Mouse (Mus musculus): ENCODE data around the gene Ddx58. TPM values are rescaled to one million over a fixed set of nuclear protein-coding genes. Genes with fewer than 3 reads are reported as not detected.

Ddx58 gene
- polyA plus RNA-seq, 1 experiment = 1.4 TPM

DNA sequence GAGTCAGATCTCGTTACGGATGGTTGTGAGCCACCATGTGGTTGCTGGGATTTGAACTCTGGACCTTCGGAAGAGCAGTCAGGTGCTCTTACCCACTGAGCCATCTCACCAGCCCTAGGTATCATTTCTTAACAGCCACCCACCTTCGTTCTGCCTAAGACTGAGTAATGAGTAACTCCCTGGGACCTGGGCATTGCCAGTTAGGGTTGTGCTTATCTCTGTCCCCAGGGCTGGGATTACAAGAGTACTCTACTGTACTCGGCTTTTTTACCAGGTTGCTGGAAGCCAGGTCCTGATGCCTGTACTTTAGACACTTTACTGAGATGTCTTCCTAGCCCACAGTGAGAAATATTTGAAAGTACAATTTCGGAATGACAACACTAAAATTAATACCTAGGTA lies 27.5 kb downstream of the Ddx58 start:
- H3ac ChIP-seq (ENCODE audit: control insufficient read depth, insufficient read length, low read depth) = no peak overlapping the region
- H3K27me3 ChIP-seq (ENCODE audit: control insufficient read depth, insufficient read depth, insufficient read length) = no peaks in the 10 kb centered on the region
- H3K79me2 ChIP-seq (ENCODE audit: control insufficient read depth, insufficient read depth) = no peaks in the 10 kb centered on the region
- no peak overlapping the region for H3K4me3 ChIP-seq (ENCODE audit: insufficient read depth, poor library complexity, severe bottlenecking)
- no peak for TF ChIP-seq MAX (IDR thresholded peaks at IDR 0.05)
- TF ChIP-seq USF1 (IDR thresholded peaks at IDR 0.05; ENCODE audit: low read depth) = no peak
- TF ChIP-seq FOSL1 (IDR thresholded peaks at IDR 0.05; ENCODE audit: insufficient read depth, low read length, poor library complexity, severe bottlenecking) = no peak
- TF ChIP-seq MYOG (IDR thresholded peaks at IDR 0.05; ENCODE audit: control insufficient read depth, extremely low read depth, insufficient read length) = no peak
- TF ChIP-seq CEBPB (IDR thresholded peaks at IDR 0.05; ENCODE audit: low read depth) = no peak
- TF ChIP-seq MYOD1 (IDR thresholded peaks at IDR 0.05; ENCODE audit: control insufficient read depth, insufficient read length, low read depth) = no peak
- TF ChIP-seq CTCF (IDR thresholded peaks at IDR 0.05; ENCODE audit: control insufficient read depth, insufficient read depth, insufficient read length) = no peak
- H3K79me3 ChIP-seq (ENCODE audit: low read depth) = no peaks in the 10 kb centered on the region
- no peaks in the 10 kb centered on the region for H3K36me3 ChIP-seq (ENCODE audit: control insufficient read depth, insufficient read depth)

DNA sequence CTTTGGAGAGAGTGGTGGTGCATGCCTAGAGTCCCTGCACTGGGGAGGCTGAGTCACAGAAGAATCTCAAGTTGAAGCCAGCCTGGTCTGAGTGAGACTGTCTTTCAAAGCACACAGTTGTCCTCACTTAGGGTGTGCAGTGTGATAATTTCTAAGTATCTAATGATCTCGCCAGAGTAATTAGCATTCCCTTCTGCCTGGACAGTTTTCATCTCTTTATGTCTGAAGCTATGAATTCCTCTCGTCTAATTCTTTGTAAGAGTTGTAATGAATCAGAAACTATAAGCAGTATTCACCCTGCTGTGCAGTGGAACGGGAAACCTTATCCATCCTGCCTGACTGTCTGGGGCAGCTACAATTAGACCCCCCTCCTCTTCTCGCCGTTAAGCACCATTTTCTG lies 31.9 kb downstream of the Ddx58 start:
- no peaks in the 10 kb centered on the region for H3K79me3 ChIP-seq (ENCODE audit: low read depth)

DNA sequence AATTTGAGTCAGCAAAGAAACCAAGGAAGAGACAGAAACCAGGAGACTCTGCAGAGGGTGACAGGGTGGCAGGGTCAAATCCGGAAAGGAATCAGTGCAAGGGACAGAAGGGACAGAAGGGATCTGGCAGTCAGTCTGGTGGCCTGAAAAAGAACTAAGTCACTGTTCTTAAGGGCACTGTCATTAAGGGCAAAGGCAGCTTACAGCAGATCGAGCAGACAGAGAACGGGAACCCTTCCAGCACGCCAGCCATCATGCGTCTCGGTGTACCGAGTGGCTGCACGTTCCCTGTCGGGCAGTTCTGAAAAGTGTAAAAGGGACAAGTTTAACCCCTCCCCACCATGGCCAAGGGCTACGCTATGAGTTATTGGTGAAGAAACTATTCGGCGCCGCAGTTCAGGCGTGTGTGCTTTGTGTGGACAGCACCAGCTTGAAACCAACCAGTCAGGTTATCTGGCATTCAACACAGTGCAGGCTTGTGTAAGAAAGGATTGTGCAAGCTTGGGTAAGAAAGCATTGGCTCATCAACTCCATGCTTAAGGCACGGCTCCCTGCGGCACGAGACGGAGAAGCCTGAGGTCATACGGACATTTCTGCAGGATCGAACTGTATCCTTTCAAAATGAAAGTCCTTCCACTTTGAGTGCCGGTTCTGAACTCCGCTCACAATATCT lies 34.3 kb downstream of the Ddx58 start:
- H3ac ChIP-seq (ENCODE audit: control insufficient read depth, insufficient read length, low read depth) = no peak overlapping the region
- TF ChIP-seq MYOD1 (IDR thresholded peaks at IDR 0.05; ENCODE audit: control insufficient read depth, insufficient read length, low read depth) (no peak), MYOG (IDR thresholded peaks at IDR 0.05; ENCODE audit: control insufficient read depth, extremely low read depth, insufficient read length) (no peak), CEBPB (IDR thresholded peaks at IDR 0.05; ENCODE audit: low read depth) (no peak), FOSL1 (IDR thresholded peaks at IDR 0.05; ENCODE audit: insufficient read depth, low read length, poor library complexity, severe bottlenecking) (no peak), USF1 (IDR thresholded peaks at IDR 0.05; ENCODE audit: low read depth) (no peak), MAX (IDR thresholded peaks at IDR 0.05) (no peak), CTCF (IDR thresholded peaks at IDR 0.05; ENCODE audit: control insufficient read depth, insufficient read depth, insufficient read length) (no peak)
- no peaks in the 10 kb centered on the region for H3K79me3 ChIP-seq (ENCODE audit: low read depth)
- H3K36me3 ChIP-seq (ENCODE audit: control insufficient read depth, insufficient read depth) = peaks cover 9% of the 10 kb centered on the region
- H3K79me2 ChIP-seq (ENCODE audit: control insufficient read depth, insufficient read depth) = no peaks in the 10 kb centered on the region
- H3K4me3 ChIP-seq (ENCODE audit: insufficient read depth, poor library complexity, severe bottlenecking) = no peak overlapping the region
- H3K27me3 ChIP-seq (ENCODE audit: control insufficient read depth, insufficient read depth, insufficient read length) = no peaks in the 10 kb centered on the region

More for the DNA sequence above, 31.9 kb downstream of the Ddx58 start:
- H3K36me3 ChIP-seq (ENCODE audit: control insufficient read depth, insufficient read depth) = peaks cover 4% of the 10 kb centered on the region
- H3K4me3 ChIP-seq (ENCODE audit: insufficient read depth, poor library complexity, severe bottlenecking) = no peak overlapping the region
- no peak for TF ChIP-seq CEBPB (IDR thresholded peaks at IDR 0.05; ENCODE audit: low read depth)
- TF ChIP-seq MYOG (IDR thresholded peaks at IDR 0.05; ENCODE audit: control insufficient read depth, extremely low read depth, insufficient read length) = no peak
- TF ChIP-seq MYOD1 (IDR thresholded peaks at IDR 0.05; ENCODE audit: control insufficient read depth, insufficient read length, low read depth) = no peak
- TF ChIP-seq FOSL1 (IDR thresholded peaks at IDR 0.05; ENCODE audit: insufficient read depth, low read length, poor library complexity, severe bottlenecking) = no peak
- TF ChIP-seq CTCF (IDR thresholded peaks at IDR 0.05; ENCODE audit: control insufficient read depth, insufficient read depth, insufficient read length) = no peak
- no peak for TF ChIP-seq MAX (IDR thresholded peaks at IDR 0.05)
- no peaks in the 10 kb centered on the region for H3K79me2 ChIP-seq (ENCODE audit: control insufficient read depth, insufficient read depth)
- H3ac ChIP-seq (ENCODE audit: control insufficient read depth, insufficient read length, low read depth) = no peak overlapping the region
- no peaks in the 10 kb centered on the region for H3K27me3 ChIP-seq (ENCODE audit: control insufficient read depth, insufficient read depth, insufficient read length)

DNA sequence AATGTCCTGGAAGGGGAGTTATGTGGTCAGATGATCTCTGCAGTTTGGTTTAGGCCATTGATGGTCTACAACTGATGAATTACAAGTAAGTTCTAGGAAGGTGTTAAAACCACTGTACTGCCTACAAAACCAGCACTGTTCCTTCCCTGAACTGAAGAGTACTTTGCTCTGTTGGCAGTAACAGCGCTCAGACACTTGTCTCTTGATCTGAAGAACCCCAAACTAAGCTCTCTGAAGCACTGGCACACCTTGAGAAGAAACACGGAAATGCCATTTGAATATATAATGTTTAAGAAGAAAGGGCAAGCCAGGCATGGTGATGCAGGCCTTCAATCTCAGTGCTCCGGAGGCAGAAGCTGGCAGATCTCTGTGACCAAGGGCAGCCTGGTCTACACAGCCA lies 35.3 kb downstream of the Ddx58 start:
- Histone ChIP-seq H3K36me3 (ENCODE audit: control insufficient read depth, insufficient read depth) (peaks cover 9% of the 10 kb centered on the region), H3K79me2 (ENCODE audit: control insufficient read depth, insufficient read depth) (no peaks in the 10 kb centered on the region), H3ac (ENCODE audit: control insufficient read depth, insufficient read length, low read depth) (no peak overlapping the region), H3K27me3 (ENCODE audit: control insufficient read depth, insufficient read depth, insufficient read length) (no peaks in the 10 kb centered on the region), H3K79me3 (ENCODE audit: low read depth) (no peaks in the 10 kb centered on the region), H3K4me3 (ENCODE audit: insufficient read depth, poor library complexity, severe bottlenecking) (no peak overlapping the region)
- TF ChIP-seq MAX (IDR thresholded peaks at IDR 0.05) = no peak
- no peak for TF ChIP-seq MYOD1 (IDR thresholded peaks at IDR 0.05; ENCODE audit: control insufficient read depth, insufficient read length, low read depth)
- TF ChIP-seq CTCF (IDR thresholded peaks at IDR 0.05; ENCODE audit: control insufficient read depth, insufficient read depth, insufficient read length) = no peak
- no peak for TF ChIP-seq USF1 (IDR thresholded peaks at IDR 0.05; ENCODE audit: low read depth)
- no peak for TF ChIP-seq CEBPB (IDR thresholded peaks at IDR 0.05; ENCODE audit: low read depth)

DNA sequence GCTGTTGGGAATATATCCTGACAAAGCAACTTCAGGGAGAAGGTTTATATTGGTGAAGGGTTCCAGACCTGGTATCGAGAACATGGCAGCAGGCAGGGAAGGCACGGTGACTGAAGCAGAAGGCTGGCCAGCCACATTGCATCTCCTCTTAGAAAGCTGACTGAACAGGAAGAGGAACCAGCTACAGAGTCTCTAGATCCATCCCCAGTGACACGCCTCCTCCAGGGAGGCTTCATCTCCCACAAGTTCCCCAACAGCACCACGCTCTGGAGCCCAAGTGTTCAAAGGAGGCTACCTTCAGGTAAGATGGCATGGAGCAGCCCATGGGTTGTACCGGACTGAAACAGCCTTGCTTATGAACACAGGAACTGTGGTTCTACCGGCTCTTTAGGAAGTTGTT lies 37.4 kb downstream of the Ddx58 start:
- H3K79me3 ChIP-seq (ENCODE audit: low read depth) = no peaks in the 10 kb centered on the region
- H3K4me3 ChIP-seq (ENCODE audit: insufficient read depth, poor library complexity, severe bottlenecking) = no peak overlapping the region
- H3K36me3 ChIP-seq (ENCODE audit: control insufficient read depth, insufficient read depth) = peaks cover 14% of the 10 kb centered on the region
- no peak overlapping the region for H3ac ChIP-seq (ENCODE audit: control insufficient read depth, insufficient read length, low read depth)
- no peak for TF ChIP-seq CTCF (IDR thresholded peaks at IDR 0.05; ENCODE audit: control insufficient read depth, insufficient read depth, insufficient read length)
- TF ChIP-seq MYOG (IDR thresholded peaks at IDR 0.05; ENCODE audit: control insufficient read depth, extremely low read depth, insufficient read length) = no peak
- TF ChIP-seq FOSL1 (IDR thresholded peaks at IDR 0.05; ENCODE audit: insufficient read depth, low read length, poor library complexity, severe bottlenecking) = no peak
- TF ChIP-seq USF1 (IDR thresholded peaks at IDR 0.05; ENCODE audit: low read depth) = no peak
- no peak for TF ChIP-seq MAX (IDR thresholded peaks at IDR 0.05)
- H3K79me2 ChIP-seq (ENCODE audit: control insufficient read depth, insufficient read depth) = no peaks in the 10 kb centered on the region
- no peaks in the 10 kb centered on the region for H3K27me3 ChIP-seq (ENCODE audit: control insufficient read depth, insufficient read depth, insufficient read length)

DNA sequence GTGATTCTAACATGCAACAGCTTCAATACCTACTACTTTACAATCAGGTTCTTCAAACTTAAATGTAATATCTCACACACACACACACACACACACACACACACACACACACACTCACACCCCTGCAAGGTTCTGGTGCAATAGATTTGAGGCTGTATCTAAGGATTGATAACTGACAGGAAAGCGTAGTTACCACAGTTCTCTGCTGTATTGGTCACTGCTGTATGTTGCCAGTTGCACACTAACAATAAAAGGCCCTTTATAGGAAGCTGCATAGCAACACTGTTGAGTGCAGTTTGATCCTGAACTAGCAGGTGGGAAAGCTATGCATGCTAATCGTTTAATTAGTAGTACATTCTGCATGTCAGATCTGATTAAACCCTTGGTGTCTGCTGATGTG lies 44.3 kb downstream of the Ddx58 start:
- H3K79me2 ChIP-seq (ENCODE audit: control insufficient read depth, insufficient read depth) = no peaks in the 10 kb centered on the region
- TF ChIP-seq FOSL1 (IDR thresholded peaks at IDR 0.05; ENCODE audit: insufficient read depth, low read length, poor library complexity, severe bottlenecking) (no peak), USF1 (IDR thresholded peaks at IDR 0.05; ENCODE audit: low read depth) (no peak), MYOD1 (IDR thresholded peaks at IDR 0.05; ENCODE audit: control insufficient read depth, insufficient read length, low read depth) (no peak), MAX (IDR thresholded peaks at IDR 0.05) (no peak), CEBPB (IDR thresholded peaks at IDR 0.05; ENCODE audit: low read depth) (no peak), CTCF (IDR thresholded peaks at IDR 0.05; ENCODE audit: control insufficient read depth, insufficient read depth, insufficient read length) (no peak), MYOG (IDR thresholded peaks at IDR 0.05; ENCODE audit: control insufficient read depth, extremely low read depth, insufficient read length) (no peak)
- H3K27me3 ChIP-seq (ENCODE audit: control insufficient read depth, insufficient read depth, insufficient read length) = no peaks in the 10 kb centered on the region
- H3ac ChIP-seq (ENCODE audit: control insufficient read depth, insufficient read length, low read depth) = no peak overlapping the region
- peaks cover 39% of the 10 kb centered on the region for H3K36me3 ChIP-seq (ENCODE audit: control insufficient read depth, insufficient read depth)
- H3K79me3 ChIP-seq (ENCODE audit: low read depth) = no peaks in the 10 kb centered on the region
- no peak overlapping the region for H3K4me3 ChIP-seq (ENCODE audit: insufficient read depth, poor library complexity, severe bottlenecking)
